Mouse (Mus musculus) cerebellum, adult 2 months (tissue): ENCODE results near the gene Srpk3. TPM values are rescaled to one million over a fixed set of nuclear protein-coding genes. Genes with fewer than 3 reads are reported as not detected.

ENCODE experiments used
- DNase-seq, 2 experiments: peaks; one replicate each; pipeline ENCODE4 v3.0.0; 2021
- H3K27ac ChIP-seq: fragments of 200-500 bp; 2 replicates; pipeline ENCODE4 v1.5.1; 2012; ENCODE audit warnings: low read length, control low read depth, inconsistent platforms; ENCODE audit not compliant: insufficient read depth
- H3K27me3 ChIP-seq: fragments of 200-500 bp; 2 replicates; pipeline ENCODE4 v1.6.1; 2012; ENCODE audit warnings: inconsistent platforms, mild to moderate bottlenecking, low read length, moderate library complexity; ENCODE audit not compliant: control insufficient read depth, insufficient read depth
- H3K4me1 ChIP-seq: fragments of 200-500 bp; 2 replicates; pipeline ENCODE4 v1.6.1; 2011; ENCODE audit warnings: low read length; ENCODE audit not compliant: control insufficient read depth, insufficient read depth
- H3K4me3 ChIP-seq: fragments of 200-500 bp; replicated peaks from 2 replicates; pipeline ENCODE3; 2011; ENCODE audit warnings: mild to moderate bottlenecking, low read depth, low read length, control low read depth; ENCODE audit not compliant: insufficient read depth
- CTCF ChIP-seq: fragments of 200-500 bp; IDR thresholded peaks from 2 replicates; pipeline ENCODE4 v1.5.1; 2011; ENCODE audit warnings: low read depth, mild to moderate bottlenecking, control low read depth, low read length, moderate library complexity, borderline replicate concordance; ENCODE audit not compliant: insufficient read depth
- POLR2A ChIP-seq: fragments of 200-500 bp; IDR thresholded peaks from 2 replicates; pipeline ENCODE4 v1.6.1; 2011; ENCODE audit warnings: low read length, control low read depth, borderline replicate concordance; ENCODE audit not compliant: insufficient read depth
- WGBS: fragments of 180-500 bp; shearing (Covaris S2); methylation state at CpG from one replicate; pipeline ENCODE4 v1.1.7; 2018; 5-methylcytosine and 5-hydroxymethylcytosine counted together
- polyA plus RNA-seq: library from polyadenylated mRNA; depleted of rRNA; stranded (reverse); fragments of >200 nt; gene quantifications from 2 replicates; pipeline ENCODE4 v1.2.3, GENCODE M21; 2012; rRNA removed

The Srpk3 gene
- polyA plus RNA-seq, 1 experiment = 17.3 TPM

DNA sequence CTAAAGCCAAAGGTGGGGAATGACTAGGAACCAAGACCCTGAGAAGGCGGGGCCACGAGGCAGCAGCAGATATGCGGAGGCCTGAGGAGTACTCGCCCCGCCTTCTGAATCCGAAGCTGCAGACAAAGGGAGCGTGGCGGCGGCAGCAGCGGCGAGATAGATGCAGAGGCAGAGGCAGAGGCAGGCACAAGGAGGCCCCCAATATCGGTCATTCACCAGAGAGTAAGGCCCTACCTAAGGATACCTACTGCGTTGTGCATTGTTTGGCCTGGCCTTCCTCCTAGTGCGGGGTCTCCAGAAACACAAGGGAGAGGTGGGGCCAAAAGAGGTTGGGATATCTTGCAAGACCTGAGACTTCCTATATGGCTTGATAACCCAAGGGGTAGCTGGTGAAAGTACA lies 40.9 kb downstream of the Srpk3 start:
- H3K27ac ChIP-seq = no peak overlapping the region
- TF ChIP-seq POLR2A = no peak
- H3K4me1 ChIP-seq = no peaks in the 10 kb centered on the region
- no peak for DNase-seq
- 27% methylated on average over 14 of the region's 14 CpGs for WGBS
- no peak overlapping the region for H3K4me3 ChIP-seq
- H3K27me3 ChIP-seq = no peaks in the 10 kb centered on the region

GRCm38 (mm10) chrX:73816596-73817314 lies 42.5 kb downstream of the Srpk3 start:
- no peaks in the 10 kb centered on the region for H3K27me3 ChIP-seq
- H3K4me1 ChIP-seq = peaks cover 1% of the 10 kb centered on the region; the same call in 1 of the 2 replicates
- no peak overlapping the region for H3K4me3 ChIP-seq
- no peak for TF ChIP-seq POLR2A
- TF ChIP-seq CTCF = no peak
- no peak overlapping the region for H3K27ac ChIP-seq
- WGBS = 68% methylated on average over 3 of the region's 3 CpGs
- DNase-seq = no peak

- Histone ChIP-seq H3K27me3 (no peaks in the 10 kb centered on the region), H3K4me3 (peak overlapping the region; percentile 69), H3K4me1 (peaks cover 2% of the 10 kb centered on the region; the same call in 1 of the 2 replicates), H3K27ac (no peak overlapping the region)
- 10% methylated on average over 17 of the region's 17 CpGs for WGBS
- TF ChIP-seq CTCF (no peak), POLR2A (no peak)
- DNase-seq = peak; percentile 24 to 39
Observed at GRCm38 (mm10) chrX:73823747-73824146, 49.5 kb downstream of the Srpk3 start.

DNA sequence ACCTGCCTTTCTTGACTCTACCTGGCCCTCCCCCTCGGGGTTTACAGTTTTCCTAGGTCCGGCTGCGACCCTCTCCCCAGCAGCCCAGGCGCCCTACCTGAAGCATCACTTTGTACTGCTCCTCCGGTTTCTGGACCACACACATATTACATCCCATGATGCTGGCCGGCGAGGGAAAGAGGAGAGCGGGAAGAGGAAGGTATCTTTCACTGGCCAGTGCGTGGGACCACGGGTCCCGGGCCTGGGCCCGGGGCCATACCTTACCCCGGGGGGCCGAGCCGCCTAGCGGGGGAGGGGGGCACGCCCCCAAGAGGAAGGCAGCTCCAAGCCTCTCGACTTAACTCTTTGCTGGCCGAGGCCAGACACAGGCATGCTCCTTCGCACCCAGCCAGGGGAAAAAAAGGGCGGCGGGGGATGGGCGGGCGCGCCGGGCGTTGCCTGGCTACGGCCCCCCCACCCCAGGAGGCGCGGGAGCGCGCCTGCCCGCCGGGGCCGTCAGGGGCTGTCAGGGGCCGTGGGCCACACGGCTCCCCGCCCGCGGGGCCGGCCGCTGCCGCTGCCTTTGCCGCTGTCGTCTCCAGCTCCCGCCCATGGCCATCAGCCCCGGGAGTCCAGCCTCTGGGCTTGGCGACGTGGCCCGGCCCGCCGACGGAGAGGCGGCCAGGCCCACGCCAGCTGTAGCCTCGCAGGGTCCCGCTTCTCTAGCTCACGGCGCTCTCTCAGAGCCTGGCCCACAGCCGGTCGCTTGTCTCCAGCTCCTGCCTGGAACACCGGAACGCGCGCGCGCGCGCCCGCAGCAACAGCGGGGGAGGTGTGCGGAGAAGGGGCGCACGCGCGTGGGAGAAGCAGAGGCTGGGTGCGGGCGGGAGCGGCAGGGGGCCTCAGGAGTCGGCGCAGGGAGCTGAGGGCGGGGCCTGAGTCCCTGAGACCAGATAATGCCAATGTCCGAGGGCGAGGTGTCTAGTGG lies 50.3 kb downstream of the Srpk3 start, which contains the start of gene Pdzd4:
Pdzd4 (minus strand) TSS at position 785 of the 967 bp plus-strand sequence.
- 8% methylated on average over 72 of the region's 84 CpGs for WGBS
- TF ChIP-seq POLR2A = peak; percentile 54
- no peak for TF ChIP-seq CTCF
- Histone ChIP-seq H3K4me1 (peaks cover 2% of the 10 kb centered on the region; the same call in 1 of the 2 replicates), H3K27me3 (no peaks in the 10 kb centered on the region), H3K4me3 (peak within 1 kb of the TSS; percentile 69), H3K27ac (peak within 1 kb of the TSS; percentile 98)
- peak; percentile 76 to 85 for DNase-seq

Other genes starting within 250 kb of the Srpk3 start
- gene Dusp9, start 135.0 kb upstream of the Srpk3 start, polyA plus RNA-seq = 0.43 and 0.52 TPM in 2 replicates
- 92.0 and 97.8 TPM in 2 replicates for gene Pnck, start 114.3 kb upstream of the Srpk3 start, polyA plus RNA-seq
- 165 and 166 TPM in 2 replicates for gene Slc6a8, start 101.3 kb upstream of the Srpk3 start, polyA plus RNA-seq
- gene Bcap31, start 58.2 kb upstream of the Srpk3 start, polyA plus RNA-seq = 115 and 127 TPM in 2 replicates
- gene Abcd1, start 57.8 kb upstream of the Srpk3 start, polyA plus RNA-seq = 14.7 and 15.1 TPM in 2 replicates
- 27.7 and 32.5 TPM in 2 replicates for gene Plxnb3, start 17.3 kb upstream of the Srpk3 start, polyA plus RNA-seq
- 811 and 886 TPM in 2 replicates for gene Idh3g, start 12.5 kb downstream of the Srpk3 start, polyA plus RNA-seq
- gene Ssr4, start 12.6 kb downstream of the Srpk3 start, polyA plus RNA-seq = 161 and 176 TPM in 2 replicates
- 54.6 and 56.6 TPM in 2 replicates for gene Pdzd4, start 50.6 kb downstream of the Srpk3 start, polyA plus RNA-seq
- gene Avpr2, start 117.7 kb downstream of the Srpk3 start, polyA plus RNA-seq = 0.16 and 0.41 TPM in 2 replicates
- gene L1cam, start 121.7 kb downstream of the Srpk3 start, polyA plus RNA-seq = 97.0 and 98.1 TPM in 2 replicates
- 5.4 and 5.9 TPM in 2 replicates for gene Arhgap4, start 147.5 kb downstream of the Srpk3 start, polyA plus RNA-seq
- 92.3 and 96.2 TPM in 2 replicates for gene Naa10, start 147.5 kb downstream of the Srpk3 start, polyA plus RNA-seq
- gene Renbp, start 156.4 kb downstream of the Srpk3 start, polyA plus RNA-seq = 9.7 and 11.0 TPM in 2 replicates
- gene Hcfc1, start 192.0 kb downstream of the Srpk3 start, polyA plus RNA-seq = 43.0 and 43.1 TPM in 2 replicates
- gene Irak1, start 249.5 kb downstream of the Srpk3 start, polyA plus RNA-seq = 100 and 109 TPM in 2 replicates